Mouse (Mus musculus) forebrain, postnatal 0 days (tissue): ENCODE results near the gene Bpifb2. TPM values are rescaled to one million over a fixed set of nuclear protein-coding genes. Genes with fewer than 3 reads are reported as not detected.
"Not testable (repeated sequence)": the region's sequence is repeated elsewhere in the genome, so short reads cannot be mapped to it uniquely, and the experiment has no call there.

Experiments
- ATAC-seq: fragments of 200-750 bp; cut with Nextera tagmentation; 2 replicates; pipeline ENCODE4 v1.8.0; 2017; ENCODE audit warnings: mild to moderate bottlenecking, moderate library complexity
- DNase-seq: peaks from one replicate; pipeline ENCODE4 v3.0.0-alpha.2; 2015
- H3K27ac ChIP-seq: fragments of 300-500 bp; sonication (generic); 2 replicates; pipeline ENCODE4 v1.5.1; 2014; ENCODE audit warnings: low read depth, mild to moderate bottlenecking, antibody characterized with exemption, low read length, moderate library complexity, mixed read lengths
- H3K27me3 ChIP-seq: fragments of 300-500 bp; sonication (generic); 2 replicates; pipeline ENCODE4 v1.6.1; 2014; ENCODE audit warnings: mild to moderate bottlenecking, low read length, mixed read lengths; ENCODE audit not compliant: insufficient read depth
- H3K36me3 ChIP-seq: fragments of 300-500 bp; sonication (generic); 2 replicates; pipeline ENCODE4 v1.6.1; 2014; ENCODE audit warnings: mild to moderate bottlenecking, moderate library complexity; ENCODE audit not compliant: insufficient read depth
- H3K4me1 ChIP-seq: fragments of 300-500 bp; sonication (generic); 2 replicates; pipeline ENCODE4 v1.6.1; 2014; ENCODE audit warnings: antibody characterized with exemption; ENCODE audit not compliant: insufficient read depth
- H3K4me2 ChIP-seq: fragments of 300-500 bp; sonication (generic); 2 replicates; pipeline ENCODE4 v1.6.1; 2014; ENCODE audit warnings: low read depth, mild to moderate bottlenecking, moderate library complexity
- H3K4me3 ChIP-seq: fragments of 300-500 bp; sonication (generic); 2 replicates; pipeline ENCODE4 v1.5.1; 2014; ENCODE audit warnings: low read depth, low read length, mixed read lengths
- H3K9ac ChIP-seq: fragments of 300-500 bp; sonication (generic); 2 replicates; pipeline ENCODE4 v1.6.1; 2014; ENCODE audit warnings: mild to moderate bottlenecking
- H3K9me3 ChIP-seq: fragments of 300-500 bp; sonication (generic); 2 replicates; pipeline ENCODE4 v1.6.1; 2016; ENCODE audit warnings: low read length
- CTCF ChIP-seq: sonication (generic); IDR thresholded peaks from 2 replicates; pipeline ENCODE4 v1.5.1; 2016; ENCODE audit warnings: antibody characterized with exemption, control low read depth, low read depth
- WGBS: fragments of 180-500 bp; shearing (Covaris S2); extraction: QIAGEN DNeasy Blood & Tissue Kit; methylation state at CpG from one replicate; pipeline ENCODE4 v1.1.7; 2014; 5-methylcytosine and 5-hydroxymethylcytosine counted together
- polyA plus RNA-seq: library from polyadenylated mRNA; unstranded; fragments of >200 nt; fragmentation: Nextera tagmentation; extraction: Ambion mirVana; gene quantifications from 2 replicates; pipeline ENCODE4 v1.2.1, GENCODE M21; 2015
- total RNA-seq: library from RNA; depleted of rRNA; stranded (reverse); fragments of >200 nt; gene quantifications from 2 replicates; pipeline ENCODE4 v1.2.3, GENCODE M21; 2014; rRNA removed

The Bpifb2 gene
- total RNA-seq: not detected in 2 replicates
- not detected in 2 replicates for polyA plus RNA-seq

- DNase-seq (no peak), ATAC-seq (no peak)
- no peak within 1 kb of the TSS for H3K9ac ChIP-seq
- H3K36me3 ChIP-seq: no peaks in the 10 kb centered on the region
- H3K27ac ChIP-seq: no peak within 1 kb of the TSS
- H3K4me3 ChIP-seq: no peak within 1 kb of the TSS
- H3K9me3 ChIP-seq: no peaks in the 10 kb centered on the region
- H3K4me2 ChIP-seq: no peak within 1 kb of the TSS
- H3K4me1 ChIP-seq: no peaks in the 10 kb centered on the region
- WGBS: 82% methylated on average over 9 of the region's 9 CpGs
- no peaks in the 10 kb centered on the region for H3K27me3 ChIP-seq
- TF ChIP-seq CTCF: no peak
Measured at GRCm38 (mm10) chr2:153874745-153875144, at the start of gene Bpifb2. Bpifb2 (plus strand) TSS chr2:153875045.

GRCm38 (mm10) chr2:153825900-153826299 lies 48.9 kb upstream of the Bpifb2 start:
- WGBS: 76% methylated on average over 32 of the region's 32 CpGs
- not testable (repeated sequence) for DNase-seq, H3K4me3 ChIP-seq, ATAC-seq, H3K36me3 ChIP-seq, H3K9ac ChIP-seq, H3K4me1 ChIP-seq, H3K27ac ChIP-seq, H3K4me2 ChIP-seq, H3K9me3 ChIP-seq, H3K27me3 ChIP-seq

- WGBS: 79% methylated on average over 8 of the region's 8 CpGs
- no peak overlapping the region for H3K4me2 ChIP-seq
- H3K4me3 ChIP-seq: no peak overlapping the region
- no peaks in the 10 kb centered on the region for H3K4me1 ChIP-seq
- no peak for TF ChIP-seq CTCF
- no peaks in the 10 kb centered on the region for H3K27me3 ChIP-seq
- no peak for DNase-seq
- no peaks in the 10 kb centered on the region for H3K9me3 ChIP-seq
- no peaks in the 10 kb centered on the region for H3K36me3 ChIP-seq
- no peak overlapping the region for H3K9ac ChIP-seq
- no peak overlapping the region for H3K27ac ChIP-seq
- no peak for ATAC-seq
Measured at GRCm38 (mm10) chr2:153827171-153827830, 47.5 kb upstream of the Bpifb2 start.

GRCm38 (mm10) chr2:153828704-153829103 lies 46.1 kb upstream of the Bpifb2 start:
- 85% methylated on average over 7 of the region's 7 CpGs for WGBS
- no peak overlapping the region for H3K9ac ChIP-seq
- no peaks in the 10 kb centered on the region for H3K9me3 ChIP-seq
- no peaks in the 10 kb centered on the region for H3K27me3 ChIP-seq
- H3K27ac ChIP-seq: no peak overlapping the region
- DNase-seq (no peak), ATAC-seq (no peak)
- no peak overlapping the region for H3K4me3 ChIP-seq
- H3K4me2 ChIP-seq: no peak overlapping the region
- no peak for TF ChIP-seq CTCF
- H3K4me1 ChIP-seq: no peaks in the 10 kb centered on the region
- H3K36me3 ChIP-seq: no peaks in the 10 kb centered on the region

- Histone ChIP-seq H3K27ac (no peak overlapping the region), H3K4me3 (no peak overlapping the region), H3K9ac (no peak overlapping the region), H3K9me3 (no peaks in the 10 kb centered on the region), H3K27me3 (no peaks in the 10 kb centered on the region), H3K36me3 (no peaks in the 10 kb centered on the region), H3K4me1 (no peaks in the 10 kb centered on the region), H3K4me2 (no peak overlapping the region)
- WGBS: 90% methylated on average over 8 of the region's 8 CpGs
- DNase-seq (no peak), ATAC-seq (no peak)
- TF ChIP-seq CTCF: no peak
Measured at GRCm38 (mm10) chr2:153833291-153833690, 41.6 kb upstream of the Bpifb2 start.

GRCm38 (mm10) chr2:153842854-153843253 lies 32.0 kb upstream of the Bpifb2 start:
- no peak for DNase-seq
- Histone ChIP-seq H3K9ac (no peak overlapping the region), H3K36me3 (no peaks in the 10 kb centered on the region), H3K27me3 (no peaks in the 10 kb centered on the region), H3K27ac (no peak overlapping the region), H3K4me1 (no peaks in the 10 kb centered on the region), H3K4me3 (no peak overlapping the region), H3K4me2 (no peak overlapping the region), H3K9me3 (no peaks in the 10 kb centered on the region)
- TF ChIP-seq CTCF: no peak
- 84% methylated on average over 8 of the region's 8 CpGs for WGBS
- no peak for ATAC-seq

- Histone ChIP-seq H3K4me3 (no peak overlapping the region), H3K36me3 (no peaks in the 10 kb centered on the region), H3K4me2 (no peak overlapping the region), H3K27me3 (no peaks in the 10 kb centered on the region), H3K9me3 (0 out of 2 replicates have a peak, but pooled peaks cover 4% of the 10 kb centered on the region), H3K27ac (no peak overlapping the region), H3K4me1 (no peaks in the 10 kb centered on the region), H3K9ac (no peak overlapping the region)
- no peak for TF ChIP-seq CTCF
- ATAC-seq (no peak), DNase-seq (no peak)
- WGBS: 67% methylated on average over 3 of the region's 3 CpGs
Measured at GRCm38 (mm10) chr2:153848389-153848788, 26.5 kb upstream of the Bpifb2 start.
